Mouse (Mus musculus): ENCODE measurements around the gene Rab42.

DNA sequence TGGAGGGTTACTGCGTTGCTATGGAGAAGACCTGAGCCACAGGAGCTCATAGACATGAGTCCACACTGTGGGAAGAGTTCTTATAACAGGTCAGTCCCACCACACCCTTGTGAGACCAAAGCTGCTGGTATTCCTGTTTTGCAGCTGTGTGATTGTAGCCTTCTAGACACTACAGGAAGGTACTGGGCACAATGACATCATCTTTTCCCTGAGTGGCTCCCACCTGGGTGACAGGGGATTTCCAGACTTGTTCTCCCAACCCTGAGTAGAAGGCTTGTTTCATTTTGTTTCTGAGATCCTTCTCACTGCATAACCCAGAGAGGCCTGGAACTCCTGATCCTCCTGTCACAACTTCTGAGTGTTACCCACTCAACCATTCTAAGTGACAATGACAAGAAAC is 3.3 kb downstream of the Rab42 start:
- TF ChIP-seq CTCF (IDR thresholded peaks at IDR 0.05; ENCODE audit: insufficient read depth, low read length) (no peak), POLR2A (IDR thresholded peaks at IDR 0.05; ENCODE audit: borderline replicate concordance, extremely low read depth, low read depth, low read length) (no peak)
